Mouse (Mus musculus): ENCODE data around the gene Fpr3.
"Not testable (repeated sequence)": the region's sequence is repeated elsewhere in the genome, so short reads cannot be mapped to it uniquely, and the experiment has no call there.

Gene Fpr3

GRCm38 (mm10) chr17:17882672-17883071 lies 5.0 kb upstream of the Fpr3 start:
- no peak for DNase-seq (ENCODE audit: low read depth)

- DNase-seq (ENCODE audit: low read depth), result no peak
Measured at GRCm38 (mm10) chr17:17883840-17884239, 3.8 kb upstream of the Fpr3 start, which contains the start of gene Fpr1. Gene Fpr1, minus strand, starts transcription at chr17:17883940.

- DNase-seq (ENCODE audit: low read depth), result peak; percentile 31
Measured at GRCm38 (mm10) chr17:17889732-17890425, 2.2 kb downstream of the Fpr3 start.

GRCm38 (mm10) chr17:17896039-17896438 lies 8.4 kb downstream of the Fpr3 start:
- peak; percentile 91 for DNase-seq (ENCODE audit: low read depth)

GRCm38 (mm10) chr17:17899268-17899667 lies 11.6 kb downstream of the Fpr3 start:
- DNase-seq (ENCODE audit: low read depth), result peak; percentile 68

GRCm38 (mm10) chr17:17900768-17901167 lies 13.1 kb downstream of the Fpr3 start:
- DNase-seq (ENCODE audit: low read depth), result no peak

GRCm38 (mm10) chr17:17909636-17910421 lies 22.2 kb downstream of the Fpr3 start:
- peak; percentile 86 for DNase-seq (ENCODE audit: low read depth)

- DNase-seq (ENCODE audit: low read depth), result not testable (repeated sequence)
Measured at GRCm38 (mm10) chr17:17912618-17913017, 25.0 kb downstream of the Fpr3 start.

- no peak for DNase-seq (ENCODE audit: low read depth)
Measured at GRCm38 (mm10) chr17:17917376-17917775, 29.7 kb downstream of the Fpr3 start.

- DNase-seq (ENCODE audit: low read depth), result no peak
Measured at GRCm38 (mm10) chr17:17917782-17918181, 30.1 kb downstream of the Fpr3 start.

GRCm38 (mm10) chr17:17973443-17973842 lies 85.8 kb downstream of the Fpr3 start:
- peak; percentile 67 for DNase-seq (ENCODE audit: low read depth)

GRCm38 (mm10) chr17:17981232-17981631 lies 93.6 kb downstream of the Fpr3 start:
- DNase-seq (ENCODE audit: low read depth), result not testable (repeated sequence)

- DNase-seq (ENCODE audit: low read depth), result no peak
Measured at GRCm38 (mm10) chr17:18004752-18005151, 117.1 kb downstream of the Fpr3 start.
